Mouse (Mus musculus): ENCODE results near the gene Atp7a. TPM values are rescaled to one million over a fixed set of nuclear protein-coding genes. Genes with fewer than 3 reads are reported as not detected.

Gene Atp7a
- total and polyA plus RNA-seq, 2 experiments from 2014 or later: 7.0 to 9.9 TPM

DNA sequence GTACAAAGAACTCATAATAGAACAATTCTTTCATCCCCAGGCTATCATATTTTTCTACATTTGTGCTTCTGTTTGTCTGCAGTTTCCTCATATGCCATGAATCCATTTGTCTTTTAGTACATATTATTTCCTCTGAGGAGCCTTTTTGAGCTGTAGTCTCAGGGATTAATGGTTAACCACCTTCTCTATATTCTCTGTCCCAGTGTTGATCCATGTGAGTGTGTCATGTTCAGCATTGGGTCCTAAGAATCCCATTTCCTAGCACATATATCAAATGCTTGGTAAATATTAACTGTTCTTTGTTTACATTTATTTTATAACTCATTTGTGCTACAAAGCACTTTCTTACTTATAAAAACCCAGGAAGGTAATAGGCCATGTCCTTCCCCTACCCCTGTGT, 55.4 kb downstream of the Atp7a start:
- H3K4me2 ChIP-seq (ENCODE audit: low read depth, low read length): no peak overlapping the region
- no peak overlapping the region for H3K4me3 ChIP-seq (ENCODE audit: low read length)
- no peak for DNase-seq (ENCODE audit: low spot score)
- H3K27ac ChIP-seq: no peak overlapping the region
- no peak for TF ChIP-seq CTCF (IDR thresholded peaks at IDR 0.05; ENCODE audit: low read depth)
- no peaks in the 10 kb centered on the region for H3K9me3 ChIP-seq (ENCODE audit: low read length)
- H3K27me3 ChIP-seq (ENCODE audit: insufficient read depth, low read length): no peaks in the 10 kb centered on the region
- no peaks in the 10 kb centered on the region for H3K4me1 ChIP-seq (ENCODE audit: insufficient read depth, low read length)
- H3K36me3 ChIP-seq (ENCODE audit: insufficient read depth, low read length): no peaks in the 10 kb centered on the region
- no peak overlapping the region for H3K9ac ChIP-seq (replicated peaks; ENCODE audit: low read length)
- no peak for ATAC-seq

- Histone ChIP-seq H3K9ac (replicated peaks; ENCODE audit: low read length) (no peak overlapping the region), H3K27ac (no peak overlapping the region), H3K4me3 (ENCODE audit: low read length) (no peak overlapping the region), H3K4me2 (ENCODE audit: low read depth, low read length) (no peak overlapping the region), H3K4me1 (ENCODE audit: insufficient read depth, low read length) (no peaks in the 10 kb centered on the region), H3K27me3 (ENCODE audit: insufficient read depth, low read length) (no peaks in the 10 kb centered on the region), H3K36me3 (ENCODE audit: insufficient read depth, low read length) (no peaks in the 10 kb centered on the region), H3K9me3 (ENCODE audit: low read length) (no peaks in the 10 kb centered on the region)
- ATAC-seq (no peak), DNase-seq (ENCODE audit: low spot score) (no peak)
- 85% methylated on average over 3 of the region's 3 CpGs for WGBS
- no peak for TF ChIP-seq CTCF (IDR thresholded peaks at IDR 0.05; ENCODE audit: low read depth)
Observed at GRCm38 (mm10) chrX:106085132-106085531, 58.1 kb downstream of the Atp7a start.

- Histone ChIP-seq H3K4me3 (ENCODE audit: low read length) (no peak overlapping the region), H3K4me2 (ENCODE audit: low read depth, low read length) (no peak overlapping the region), H3K27ac (no peak overlapping the region), H3K9ac (replicated peaks; ENCODE audit: low read length) (no peak overlapping the region), H3K27me3 (ENCODE audit: insufficient read depth, low read length) (no peaks in the 10 kb centered on the region), H3K36me3 (ENCODE audit: insufficient read depth, low read length) (no peaks in the 10 kb centered on the region), H3K4me1 (ENCODE audit: insufficient read depth, low read length) (no peaks in the 10 kb centered on the region), H3K9me3 (ENCODE audit: low read length) (no peaks in the 10 kb centered on the region)
- TF ChIP-seq CTCF (IDR thresholded peaks at IDR 0.05; ENCODE audit: low read depth): no peak
- DNase-seq (ENCODE audit: low spot score) (no peak), ATAC-seq (no peak)
- 93% methylated on average over 2 of the region's 2 CpGs for WGBS
Observed at GRCm38 (mm10) chrX:106085564-106085963, 58.5 kb downstream of the Atp7a start.

- 47% methylated on average over 5 of the region's 5 CpGs for WGBS
- Histone ChIP-seq H3K4me1 (ENCODE audit: insufficient read depth, low read length) (no peaks in the 10 kb centered on the region), H3K27me3 (ENCODE audit: insufficient read depth, low read length) (no peaks in the 10 kb centered on the region), H3K4me2 (ENCODE audit: low read depth, low read length) (no peak overlapping the region), H3K4me3 (ENCODE audit: low read length) (no peak overlapping the region), H3K36me3 (ENCODE audit: insufficient read depth, low read length) (no peaks in the 10 kb centered on the region), H3K27ac (no peak overlapping the region), H3K9me3 (ENCODE audit: low read length) (no peaks in the 10 kb centered on the region), H3K9ac (replicated peaks; ENCODE audit: low read length) (no peak overlapping the region)
- no peak for ATAC-seq
- no peak for TF ChIP-seq CTCF (IDR thresholded peaks at IDR 0.05; ENCODE audit: low read depth)
- no peak for DNase-seq (ENCODE audit: low spot score)
Observed at GRCm38 (mm10) chrX:106092939-106093338, 65.9 kb downstream of the Atp7a start.

GRCm38 (mm10) chrX:106105464-106105863, 78.4 kb downstream of the Atp7a start:
- Histone ChIP-seq H3K27me3 (ENCODE audit: insufficient read depth, low read length) (no peaks in the 10 kb centered on the region), H3K27ac (no peak overlapping the region), H3K9me3 (ENCODE audit: low read length) (no peaks in the 10 kb centered on the region), H3K4me2 (ENCODE audit: low read depth, low read length) (no peak overlapping the region), H3K4me1 (ENCODE audit: insufficient read depth, low read length) (no peaks in the 10 kb centered on the region), H3K9ac (replicated peaks; ENCODE audit: low read length) (no peak overlapping the region), H3K4me3 (ENCODE audit: low read length) (no peak overlapping the region), H3K36me3 (ENCODE audit: insufficient read depth, low read length) (no peaks in the 10 kb centered on the region)
- peak; percentile 62 for DNase-seq (ENCODE audit: low spot score)
- WGBS: 52% methylated on average over 2 of the region's 2 CpGs
- peak; percentile 50 for TF ChIP-seq CTCF (IDR thresholded peaks at IDR 0.05; ENCODE audit: low read depth)
- no peak for ATAC-seq

DNA sequence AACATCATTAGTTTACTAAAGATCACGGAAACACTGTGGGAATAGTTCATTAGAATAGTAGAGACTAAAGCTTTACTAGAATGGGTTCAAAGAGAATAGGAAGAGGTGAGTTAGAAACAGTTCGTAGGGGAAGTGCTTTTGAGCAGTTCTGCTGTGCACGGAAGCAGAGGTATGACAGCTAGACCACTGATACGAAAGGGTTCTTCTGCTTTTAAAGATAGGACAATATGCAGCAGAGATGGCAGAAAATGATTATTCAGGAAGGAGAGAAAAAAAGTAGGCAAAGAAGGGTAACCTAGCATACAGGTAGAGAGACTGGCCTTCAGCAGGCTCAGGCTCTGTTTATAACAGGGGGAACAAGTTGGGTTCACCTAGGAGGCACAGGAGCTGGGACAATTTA, 86.8 kb downstream of the Atp7a start:
- H3K4me2 ChIP-seq (ENCODE audit: low read depth, low read length): no peak overlapping the region
- 85% methylated on average over 4 of the region's 4 CpGs for WGBS
- H3K4me3 ChIP-seq (ENCODE audit: low read length): no peak overlapping the region
- ATAC-seq (no peak), DNase-seq (ENCODE audit: low spot score) (no peak)
- H3K36me3 ChIP-seq (ENCODE audit: insufficient read depth, low read length): no peaks in the 10 kb centered on the region
- no peak for TF ChIP-seq CTCF (IDR thresholded peaks at IDR 0.05; ENCODE audit: low read depth)
- no peak overlapping the region for H3K27ac ChIP-seq
- H3K9me3 ChIP-seq (ENCODE audit: low read length): no peaks in the 10 kb centered on the region
- no peaks in the 10 kb centered on the region for H3K4me1 ChIP-seq (ENCODE audit: insufficient read depth, low read length)
- no peaks in the 10 kb centered on the region for H3K27me3 ChIP-seq (ENCODE audit: insufficient read depth, low read length)
- no peak overlapping the region for H3K9ac ChIP-seq (replicated peaks; ENCODE audit: low read length)

DNA sequence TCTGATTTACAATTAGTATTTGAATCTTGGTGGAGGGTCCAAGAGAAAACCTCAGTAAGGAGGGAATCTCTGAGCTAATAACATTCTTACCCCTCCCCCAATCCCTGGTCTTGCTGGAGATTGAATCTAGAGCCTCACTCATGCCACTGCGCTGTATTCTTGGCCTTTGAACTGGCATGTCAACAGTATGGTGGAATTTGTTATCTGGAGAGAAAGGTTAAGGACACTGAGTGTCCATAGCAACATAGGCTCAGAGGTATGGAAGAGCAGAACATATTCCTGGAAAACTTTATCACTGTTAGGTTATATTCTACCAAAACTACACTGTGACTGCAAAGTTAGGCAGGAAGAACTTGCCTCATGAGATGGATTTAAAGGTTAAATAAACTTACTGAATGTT, 87.6 kb downstream of the Atp7a start:
- H3K9ac ChIP-seq (replicated peaks; ENCODE audit: low read length): no peak overlapping the region
- no peaks in the 10 kb centered on the region for H3K36me3 ChIP-seq (ENCODE audit: insufficient read depth, low read length)
- no peak for DNase-seq (ENCODE audit: low spot score)
- 95% methylated on average over 1 of the region's 1 CpGs for WGBS
- no peaks in the 10 kb centered on the region for H3K9me3 ChIP-seq (ENCODE audit: low read length)
- no peak overlapping the region for H3K4me2 ChIP-seq (ENCODE audit: low read depth, low read length)
- no peaks in the 10 kb centered on the region for H3K27me3 ChIP-seq (ENCODE audit: insufficient read depth, low read length)
- no peak overlapping the region for H3K27ac ChIP-seq
- no peaks in the 10 kb centered on the region for H3K4me1 ChIP-seq (ENCODE audit: insufficient read depth, low read length)
- no peak for ATAC-seq
- no peak overlapping the region for H3K4me3 ChIP-seq (ENCODE audit: low read length)
- TF ChIP-seq CTCF (IDR thresholded peaks at IDR 0.05; ENCODE audit: low read depth): no peak
